In the genomic region with DNA sequence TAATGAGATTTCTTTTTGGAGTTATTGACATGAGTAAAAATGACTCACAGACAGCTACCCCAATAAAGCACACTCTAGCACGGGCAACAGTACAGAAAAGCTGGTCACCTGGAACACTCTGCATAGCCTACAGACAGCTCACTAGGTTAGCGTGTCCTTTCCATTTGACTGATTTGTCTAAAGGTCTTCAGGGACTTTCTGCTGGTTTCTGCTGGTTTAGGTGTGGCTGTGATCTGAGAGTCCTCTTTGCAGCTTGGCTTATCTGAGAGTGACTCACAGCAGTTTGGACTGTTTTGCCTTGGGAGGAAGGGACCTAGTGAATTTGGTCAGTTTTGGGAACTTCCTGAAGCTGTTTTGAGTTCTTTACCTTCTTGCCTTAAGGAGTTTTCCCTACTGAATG, we compare ENCODE assay signal across 23 mouse cellular contexts. TPM values are rescaled to one million over a fixed set of nuclear protein-coding genes. Genes with fewer than 3 reads are reported as not detected.
DNase-seq lines count a peak whose midpoint lies in the region; ATAC-seq and TF ChIP-seq lines count a peak whose summit lies in the region.
"Had no signal": no experiment of that assay in that cellular context is flagged by ENCODE, and none has a peak within 500 bp of the region (broad histone marks: within the 10 kb centered on the region; RNA-seq: fewer than 3 reads in every experiment).

No protein-coding gene starts in this region.

- peak; percentile 3; the same call in 1 of the 2 replicates for TF ChIP-seq POLR2A in spleen, adult 2 months (IDR thresholded peaks at IDR 0.05; ENCODE audit: low read depth, low read length)

- H3K4me1 ChIP-seq in spleen, adult 2 months (ENCODE audit: control insufficient read depth, insufficient read depth, insufficient read length): peaks cover 26% of the 10 kb centered on the region
- H3K4me1 ChIP-seq: midbrain, embryonic 15.5 days had no signal

- TF ChIP-seq CTCF in spleen, adult 2 months (IDR thresholded peaks at IDR 0.05; ENCODE audit: extremely low read depth, insufficient read depth, insufficient read length, insufficient replicate concordance): no peak

- no peaks in the 10 kb centered on the region for H3K27me3 ChIP-seq in spleen, adult 2 months (ENCODE audit: control insufficient read depth, insufficient read depth, low read length)
- H3K27me3 ChIP-seq: midbrain, embryonic 15.5 days; neural tube, embryonic 12.5 days had no signal

- peak; percentile 19 for DNase-seq in kidney, adult 11 months
- DNase-seq in kidney, postnatal 4 days: no peak
- DNase-seq in spleen, adult 2 months (ENCODE audit: low read depth in 1 of 2, low spot score in 2 of 2): peak; percentile 55 to 63
- no peak for DNase-seq in spleen, postnatal 14 days (ENCODE audit: low spot score in 2 of 2)
- DNase-seq in T-cell, adult 2 months (ENCODE audit: low spot score): peak; percentile 25
- DNase-seq in urinary bladder, postnatal 36 days (ENCODE audit: low spot score in 2 of 2): no peak
- no peak for DNase-seq in frontal cortex, postnatal 10 days (ENCODE audit: low spot score in 2 of 2)
- DNase-seq: cerebellum, postnatal 10 days; gastrocnemius, postnatal 10 days; left cerebral cortex, postnatal 4 days; lung, adult 2 months; thymus, adult 18-20 months had no signal

- H3K4me3 ChIP-seq in spleen, adult 2 months (ENCODE audit: extremely low read depth, insufficient read depth, insufficient read length): no peak overlapping the region
- H3K4me3 ChIP-seq: layer of hippocampus, adult 2 months; midbrain, embryonic 15.5 days; neural tube, embryonic 12.5 days had no signal

- peak; percentile 53; the same call in 1 of the 2 replicates for ATAC-seq in neutrophil, adult 5-6 weeks (ENCODE audit: extremely low read depth, insufficient number of reproducible peaks, low FRiP score, poor library complexity, severe bottlenecking)
- ATAC-seq: midbrain, embryonic 15.5 days had no signal

- H3K36me3 ChIP-seq in spleen, adult 2 months (ENCODE audit: control insufficient read depth, insufficient read depth, low read length): no peaks in the 10 kb centered on the region
- H3K36me3 ChIP-seq: midbrain, embryonic 15.5 days; neural tube, embryonic 12.5 days had no signal

- H3K27ac ChIP-seq in spleen, adult 2 months (ENCODE audit: insufficient read depth, low read length): peak overlapping the region; percentile 71; the same call in 1 of the 2 replicates
- H3K27ac ChIP-seq: layer of hippocampus, adult 2 months; midbrain, embryonic 15.5 days; neural tube, embryonic 12.5 days had no signal

- 35% methylated on average over 2 of the region's 2 CpGs for WGBS in spleen, adult 2 months

RNA-seq across cellular contexts. Expression of a gene that starts 24.8 kb away (rescaled TPM):
- not detected in 2 replicates for polyA plus RNA-seq in spleen, adult 2 months (2012; rRNA removed)
- not detected in 2 replicates for total RNA-seq in neutrophil, adult 5-6 weeks (2017)
- total RNA-seq: gastrocnemius, postnatal 10 days; layer of hippocampus, adult 2 months; left cerebral cortex, adult 18-20 months; left cerebral cortex, postnatal 4 days; megakaryocyte progenitor cell, adult 5-6 weeks had no signal
- polyA plus RNA-seq: C2C12; heart, postnatal 0 days; hindbrain, embryonic 11.5 days; liver, embryonic 11.5 days; lung, adult 2 months; midbrain, embryonic 15.5 days; neural tube, embryonic 12.5 days; stomach, embryonic 14.5 days had no signal

Comparison
In these comparisons a context has a peak if more than half of its experiments do, and no peak if none do; other contexts are left out.
1. DNase-seq: peak in kidney, adult 11 months (single experiment), spleen, adult 2 months (2 of 2) and T-cell, adult 2 months (single experiment); none in kidney, postnatal 4 days (0 of 2), spleen, postnatal 14 days (0 of 2), urinary bladder, postnatal 36 days (0 of 2) and frontal cortex, postnatal 10 days (0 of 2).